Mouse (Mus musculus) retina, adult 2 months (tissue): Measurements from ENCODE around the gene Pth2.
A peak's percentile ranks its signal among the peaks of the same experiment; 100 is the strongest.
"Not testable (repeated sequence)": the region's sequence is repeated elsewhere in the genome, so short reads cannot be mapped to it uniquely, and the experiment has no call there.

ENCODE experiments used
- DNase-seq: peaks from one replicate; pipeline ENCODE4 v3.0.0-alpha.2; 2012; ENCODE audit warnings: low read depth, low spot score

Gene Pth2

GRCm38 (mm10) chr7:45180896-45181477, at the start of gene Pth2:
Gene Pth2, plus strand, starts transcription at chr7:45180995.
- DNase-seq = no peak

GRCm38 (mm10) chr7:45131850-45132249, 48.9 kb upstream of the Pth2 start:
- no peak for DNase-seq

- DNase-seq = no peak
These were observed 47.2 kb upstream of the Pth2 start for GRCm38 (mm10) chr7:45133446-45134159.

- no peak for DNase-seq
These were observed 46.2 kb upstream of the Pth2 start for GRCm38 (mm10) chr7:45134544-45135026.

GRCm38 (mm10) chr7:45135370-45135769, 45.4 kb upstream of the Pth2 start:
- DNase-seq = no peak

GRCm38 (mm10) chr7:45135993-45136567, 44.7 kb upstream of the Pth2 start, which contains the start of the genes Gm45713 and Flt3l:
Gene Gm45713, minus strand, starts transcription at chr7:45136231.
Gene Flt3l, minus strand, starts transcription at chr7:45136432.
- DNase-seq = peak; percentile 50

- DNase-seq = no peak
These were observed 43.4 kb upstream of the Pth2 start for GRCm38 (mm10) chr7:45137171-45138006.

DNA sequence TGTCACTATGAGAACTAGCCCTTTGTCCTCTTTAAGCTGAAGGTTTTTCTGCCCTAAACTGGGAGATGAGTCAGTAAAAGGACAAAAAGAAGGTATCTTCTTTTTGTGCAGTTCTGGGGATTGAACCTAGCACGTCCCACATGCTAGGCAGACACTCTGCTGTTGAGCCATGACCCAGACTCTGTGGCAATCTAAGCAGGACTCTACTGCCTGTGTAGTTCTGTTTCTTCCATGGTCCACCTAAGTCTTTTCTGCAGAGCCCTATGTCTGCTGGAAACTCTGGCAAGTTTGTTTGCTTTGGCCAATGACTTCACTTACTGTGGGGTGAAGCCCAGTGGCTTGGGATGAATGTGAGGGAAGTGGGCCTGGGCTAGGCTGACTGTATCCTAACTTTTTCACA, 42.4 kb upstream of the Pth2 start:
- DNase-seq = no peak

DNA sequence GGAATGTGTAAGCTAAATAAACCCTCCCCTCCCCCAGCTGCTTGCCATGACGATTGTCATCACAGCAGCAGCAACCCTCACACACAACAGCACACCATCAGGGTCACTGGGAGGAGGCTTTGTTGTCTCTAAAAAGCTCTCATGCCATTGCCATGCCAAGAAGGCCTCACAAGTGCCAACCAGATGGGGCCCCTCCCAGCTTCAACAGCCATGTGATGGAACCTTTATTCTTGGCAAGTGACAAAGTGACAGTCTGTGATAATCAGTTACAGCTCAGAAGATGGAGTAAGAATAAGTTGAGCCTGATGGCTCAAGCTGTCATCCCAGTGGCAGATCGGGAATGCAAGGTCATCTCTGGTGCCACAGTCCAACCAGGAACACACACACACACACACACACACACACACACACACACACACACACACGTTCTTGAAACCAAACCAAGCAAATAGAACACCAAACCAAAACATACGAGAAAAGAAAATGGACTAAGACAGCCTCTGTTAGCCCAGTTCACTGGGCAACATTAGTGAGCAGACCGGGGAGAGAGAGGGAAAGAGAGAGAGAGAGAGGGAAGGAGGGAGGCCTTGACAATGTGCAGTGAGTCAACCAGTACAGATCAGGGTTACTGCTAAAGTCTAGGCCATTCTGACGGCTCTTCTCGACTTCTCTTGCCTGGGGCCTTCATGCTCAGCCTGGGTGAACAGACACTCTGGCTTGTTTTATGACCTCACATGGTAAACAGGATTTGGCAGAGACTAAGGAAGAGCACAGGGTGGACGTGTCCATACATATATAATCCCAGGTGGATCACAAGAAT, 40.7 kb upstream of the Pth2 start:
- DNase-seq = no peak

DNA sequence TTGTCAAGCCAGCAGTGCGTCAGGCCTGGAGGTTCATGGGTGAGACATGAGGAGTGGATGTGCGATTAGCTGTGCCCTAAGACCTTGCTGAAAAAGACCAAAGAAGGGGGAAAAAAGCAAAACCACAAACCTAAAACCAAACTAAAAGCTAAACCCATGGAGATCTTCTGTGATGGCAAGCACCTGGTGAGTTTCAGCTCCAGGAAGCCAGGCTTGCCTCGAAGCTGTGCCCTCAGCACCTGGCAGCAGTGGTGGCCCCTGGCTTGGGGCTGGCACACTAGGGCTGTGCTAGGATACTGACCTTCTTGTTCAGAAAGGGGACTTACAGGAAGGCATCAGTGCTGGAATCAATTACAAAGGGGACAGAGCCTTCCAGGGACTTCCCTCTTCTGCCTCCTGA, 39.5 kb upstream of the Pth2 start:
- DNase-seq = no peak

GRCm38 (mm10) chr7:45141914-45142313, 38.9 kb upstream of the Pth2 start:
- DNase-seq = no peak

DNA sequence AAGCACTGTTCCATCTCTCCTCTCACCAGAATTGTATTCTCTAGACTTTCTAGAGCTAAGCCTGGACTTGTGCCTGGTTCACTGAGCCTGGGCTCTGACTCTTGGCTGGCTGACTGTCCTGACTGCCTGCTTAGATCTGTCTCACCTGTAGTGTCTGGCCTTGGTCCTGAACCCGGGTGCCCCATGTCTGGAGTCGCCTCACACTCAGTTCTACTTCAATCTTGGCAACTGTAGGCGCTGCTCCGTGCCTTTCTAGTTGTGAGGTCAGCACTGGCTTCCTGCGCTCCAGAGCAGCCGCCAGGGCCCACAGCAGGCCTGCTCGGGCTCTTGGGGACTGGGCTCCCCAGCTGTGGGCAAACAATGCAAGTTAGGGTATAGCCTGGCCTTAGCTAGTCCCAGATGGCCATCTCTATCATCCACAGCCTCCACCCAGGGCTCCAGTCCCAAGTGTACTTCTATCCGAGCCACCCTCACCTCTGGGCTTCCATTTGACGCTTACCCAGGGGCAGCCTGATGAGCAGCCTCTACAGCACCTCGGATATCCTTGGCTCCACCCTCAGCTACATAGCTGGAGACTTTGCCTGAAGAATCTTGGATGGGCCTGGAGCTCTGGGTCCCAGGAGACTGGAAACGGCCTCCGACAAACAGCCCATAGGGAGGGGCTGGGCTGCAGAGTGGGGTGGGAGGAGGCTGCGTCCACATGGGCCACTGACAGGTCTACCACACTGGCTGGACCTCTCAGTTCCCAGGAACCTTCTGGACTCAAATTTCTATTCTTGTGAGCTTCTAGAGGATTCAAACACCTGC, 36.2 kb upstream of the Pth2 start:
- DNase-seq = no peak

DNA sequence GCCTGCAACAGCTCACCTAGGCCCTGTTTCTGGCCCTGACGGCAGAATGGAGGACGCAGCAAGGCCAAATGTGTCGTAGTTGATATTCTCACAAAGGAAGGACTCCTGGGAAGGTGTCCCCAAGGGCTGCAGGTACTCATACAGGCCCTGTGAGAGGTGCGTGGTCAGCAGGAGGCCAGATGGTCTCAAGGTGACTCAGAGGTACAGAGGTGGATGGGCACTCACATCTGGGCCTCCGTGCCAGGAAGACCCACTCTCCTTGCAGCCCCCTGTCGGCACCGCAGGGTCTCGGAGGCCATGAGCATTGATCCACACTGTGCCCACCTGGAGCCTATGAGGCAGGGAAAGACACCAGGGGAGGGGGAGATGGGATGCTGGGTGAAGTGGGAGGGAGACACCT, 35.3 kb upstream of the Pth2 start:
- no peak for DNase-seq

DNA sequence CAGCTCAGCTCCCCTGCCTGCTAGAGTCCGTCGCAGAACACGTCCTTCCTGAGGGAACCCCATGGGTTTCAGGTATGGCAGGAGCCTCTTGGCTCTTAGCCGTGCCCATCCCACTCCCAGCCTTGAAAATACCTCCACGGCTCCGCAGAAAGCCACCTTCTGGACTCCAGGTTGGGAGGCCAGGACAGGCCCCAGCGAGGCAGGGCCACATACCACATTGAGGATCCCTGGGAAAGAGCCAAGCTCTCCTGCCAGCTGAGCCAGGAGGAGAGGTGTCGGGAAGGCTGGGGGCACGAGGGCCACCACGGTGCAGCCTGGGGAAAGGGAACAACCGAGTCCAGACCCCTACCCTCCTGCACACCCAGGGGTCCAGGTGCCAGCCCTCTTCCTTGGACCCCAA, 33.5 kb upstream of the Pth2 start:
- DNase-seq = no peak

DNA sequence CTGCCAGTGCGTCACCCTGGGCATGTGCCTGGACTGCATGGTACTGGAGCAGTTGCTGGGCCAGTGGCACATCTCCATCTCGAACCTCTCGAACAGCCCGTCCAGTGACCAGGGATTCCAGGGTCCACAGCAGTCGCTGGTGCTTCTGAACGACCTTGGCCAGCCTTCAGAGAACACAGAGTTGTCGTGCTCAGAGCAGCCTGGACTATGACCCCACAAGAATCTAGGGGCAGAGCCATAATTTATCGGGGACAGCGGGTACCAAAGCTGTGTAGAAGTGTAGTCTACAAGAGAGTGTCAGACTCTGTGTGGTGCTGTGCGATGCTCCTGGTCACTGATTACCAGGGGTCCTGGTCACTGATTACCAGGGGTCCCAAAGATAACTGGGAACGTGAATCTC, 32.9 kb upstream of the Pth2 start:
- DNase-seq = no peak

- no peak for DNase-seq
These were observed 32.2 kb upstream of the Pth2 start for GRCm38 (mm10) chr7:45148534-45149098.

DNA sequence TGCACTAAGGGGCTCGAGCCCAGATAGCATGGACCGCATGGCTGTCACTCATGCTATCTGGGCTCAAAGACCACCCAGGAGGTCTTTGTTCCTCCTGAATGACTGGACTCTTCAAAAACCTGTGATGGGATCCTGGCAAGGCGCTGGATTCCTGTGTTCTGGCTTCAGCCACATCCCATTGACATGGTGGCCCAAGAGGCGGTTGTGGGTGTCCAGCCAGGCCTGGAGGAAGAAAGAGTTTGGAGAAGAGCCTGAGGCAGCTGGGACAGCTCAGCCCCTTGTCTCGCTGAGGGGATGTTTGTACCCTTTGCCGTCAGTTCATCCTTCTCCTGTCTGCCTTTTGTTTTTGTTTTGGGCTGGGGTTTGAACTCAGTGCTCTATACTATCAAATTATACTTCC, 31.2 kb upstream of the Pth2 start:
- no peak for DNase-seq

DNA sequence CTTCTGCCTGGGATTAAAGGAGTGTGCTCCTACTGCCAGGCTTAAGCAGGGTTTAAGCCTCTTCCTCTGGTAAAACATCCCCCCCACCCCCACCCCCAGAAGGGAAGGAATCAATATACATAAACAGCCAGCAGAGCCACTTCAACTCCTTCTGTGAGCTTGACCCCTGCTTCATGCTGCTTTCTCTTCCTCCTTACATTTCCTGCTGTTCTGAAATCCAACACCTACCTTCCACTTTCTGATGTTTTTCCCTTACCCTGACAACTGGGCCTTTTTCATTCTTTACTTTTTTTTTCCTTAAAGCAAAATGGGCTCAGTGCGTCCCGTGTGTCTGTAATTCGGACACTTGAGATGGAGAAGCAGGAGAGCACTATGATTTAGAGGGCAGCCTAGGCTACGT, 30.5 kb upstream of the Pth2 start:
- no peak for DNase-seq

DNA sequence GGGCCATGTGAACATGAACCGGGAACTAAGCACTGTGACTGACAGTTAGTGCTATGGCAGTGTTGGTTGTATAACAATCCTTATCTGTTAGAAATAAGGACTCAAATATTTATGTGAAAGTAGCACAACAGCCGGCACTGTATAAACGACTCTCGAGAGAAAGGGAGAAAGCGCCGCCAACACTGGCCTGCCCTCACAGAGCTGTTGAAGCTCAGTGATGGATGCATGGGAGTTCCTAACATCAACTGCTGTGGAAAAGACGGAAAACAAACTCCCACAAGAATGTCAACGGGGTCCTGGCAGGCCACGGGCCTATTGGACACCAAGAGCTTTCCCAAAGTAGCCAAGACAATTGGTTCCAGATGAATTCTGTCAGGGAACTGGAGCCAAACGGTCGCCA, 29.5 kb upstream of the Pth2 start:
- DNase-seq = no peak

DNA sequence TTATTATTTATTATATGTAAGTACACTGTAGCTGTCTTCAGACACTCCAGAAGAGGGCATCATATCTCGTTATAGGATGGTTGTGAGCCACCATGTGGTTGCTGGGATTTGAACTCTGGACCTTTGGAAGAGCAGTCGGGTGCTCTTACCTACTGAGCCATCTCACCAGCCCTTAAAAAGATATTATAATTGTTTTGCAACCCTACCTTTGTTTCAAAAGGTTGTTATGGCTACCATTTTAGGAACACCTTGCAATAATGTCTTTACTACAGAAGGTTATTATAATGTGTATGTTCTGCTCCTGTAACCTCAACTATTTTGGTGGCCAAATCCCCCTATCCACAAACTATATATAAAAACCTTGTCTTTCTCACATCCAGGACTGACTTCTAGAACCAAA, 27.7 kb upstream of the Pth2 start:
- not testable (repeated sequence) for DNase-seq
